ENCODE assay signal across 8 mouse cellular contexts in the genomic region with DNA sequence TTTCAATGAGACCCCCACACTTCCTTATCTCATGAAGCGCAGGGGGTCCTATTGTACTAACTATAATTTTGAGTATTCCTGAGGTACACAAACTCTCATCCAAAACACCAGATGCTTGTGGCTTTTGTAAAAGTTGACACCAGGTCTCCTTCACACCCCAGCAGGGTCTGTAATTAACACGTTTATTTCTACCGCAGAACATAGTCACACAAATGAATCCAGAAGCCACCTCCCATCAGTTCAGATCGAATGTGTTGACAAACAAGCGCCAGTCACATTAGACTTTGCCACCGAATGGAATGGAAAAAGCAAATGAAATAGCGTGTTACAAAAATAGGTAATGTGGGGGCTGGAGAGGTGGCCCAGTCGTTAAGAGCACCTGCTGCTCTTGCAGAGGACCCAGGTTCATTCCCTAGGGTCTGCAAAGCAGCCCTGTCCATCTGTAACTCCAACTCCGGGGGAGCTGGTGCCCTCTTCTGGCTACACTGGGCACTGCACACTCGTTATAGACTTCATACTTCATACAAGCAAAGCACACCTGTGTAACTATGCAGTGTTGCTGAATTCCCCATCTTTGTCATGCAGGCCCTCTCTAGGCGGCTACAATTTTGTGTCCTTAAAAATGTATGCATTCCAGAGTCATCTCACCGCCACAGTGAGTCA. TPM values are rescaled to one million over a fixed set of nuclear protein-coding genes. Genes with fewer than 3 reads are reported as not detected.
DNase-seq lines count a peak whose midpoint lies in the region; TF ChIP-seq lines count a peak whose summit lies in the region.
"Had no signal": no experiment of that assay in that cellular context is flagged by ENCODE, and none has a peak within 500 bp of the region (broad histone marks: within the 10 kb centered on the region; RNA-seq: fewer than 3 reads in every experiment).

No protein-coding gene starts in this region.

- peak; percentile 52 for TF ChIP-seq RAD21 in CH12.LX (IDR thresholded peaks at IDR 0.05; ENCODE audit: low read depth, low read length)

- DNase-seq in kidney, adult 9 months: peak; percentile 44
- no peak for DNase-seq in kidney, postnatal 14 days
- peak; percentile 35 for DNase-seq in 3T3-L1 (ENCODE audit: low read depth, low spot score)
- peak; percentile 27 for DNase-seq in CH12.LX (ENCODE audit: extremely low read depth)
- peak; percentile 16 to 57 for DNase-seq in kidney, postnatal 36 days
- no peak for DNase-seq in adrenal gland, postnatal 4 days (ENCODE audit: low spot score in 2 of 2)
- DNase-seq in T-cell, adult 2 months (ENCODE audit: low spot score): no peak

- peak; percentile 22 to 65; a peak in 3 of 4 replicates for TF ChIP-seq CTCF in CH12.LX (conservative IDR thresholded peaks at IDR 0.05 in 1 of 2, IDR thresholded peaks at IDR 0.05 in 1 of 2; ENCODE audit: low read depth in 2 of 2, low read length in 2 of 2)

- TF ChIP-seq POLR2A in CH12.LX (IDR thresholded peaks at IDR 0.05; ENCODE audit: low read depth, low read length): no peak

- TF ChIP-seq EP300 in CH12.LX (IDR thresholded peaks at IDR 0.05; ENCODE audit: low read length): no peak

- no peaks in the 10 kb centered on the region for H3K9me3 ChIP-seq in CH12.LX (replicated peaks; ENCODE audit: low read length)

- dilution Hi-C loops in CH12.LX (cut with MboI; ENCODE audit: extremely low pct_ligation_motif_present, extremely low pct_unique_long_range_greater_than_20kb, low sequenced_read_pairs): no loop called here

- H3K27me3 ChIP-seq in CH12.LX (replicated peaks): no peaks in the 10 kb centered on the region

- H3K4me3 ChIP-seq in CH12.LX (replicated peaks in 1 of 3; ENCODE audit: low read depth in 2 of 3, low read length in 2 of 3, poor library complexity in 1 of 3): no peak overlapping the region
- H3K4me3 ChIP-seq: myocyte had no signal

- in situ Hi-C loops in CH12.LX (cut with MboI; ENCODE audit: low pct_ligation_motif_present, low pct_unique_long_range_greater_than_20kb, low sequenced_read_pairs): no loop called here

- H3K4me1 ChIP-seq in CH12.LX (ENCODE audit: control insufficient read depth in 1 of 2, insufficient read depth in 2 of 2): no peaks in the 10 kb centered on the region

- H3K9ac ChIP-seq in CH12.LX (ENCODE audit: insufficient read depth, low read depth): no peak overlapping the region

- no peaks in the 10 kb centered on the region for H3K79me2 ChIP-seq in CH12.LX (replicated peaks; ENCODE audit: control insufficient read depth, extremely low read depth, insufficient read depth, poor library complexity, severe bottlenecking)

- no peak overlapping the region for H3K27ac ChIP-seq in CH12.LX (ENCODE audit: insufficient read depth, low read depth)

- H3K36me3 ChIP-seq in CH12.LX (replicated peaks in 1 of 2; ENCODE audit: control insufficient read depth in 1 of 2, insufficient read depth in 1 of 2, low read length in 1 of 2): no peaks in the 10 kb centered on the region

- no peak overlapping the region for H3K4me2 ChIP-seq in CH12.LX (ENCODE audit: insufficient read depth, low read depth, poor library complexity, severe bottlenecking)

TF ChIP-seq in CH12.LX, 34 proteins besides CTCF, POLR2A, EP300 and RAD21:
- TF ChIP-seq ZC3H11A (IDR thresholded peaks at IDR 0.05; ENCODE audit: low read depth, low read length) (no peak), ZMIZ1 (IDR thresholded peaks at IDR 0.05; ENCODE audit: low read depth, low read length) (no peak), KAT2A (IDR thresholded peaks at IDR 0.05; ENCODE audit: insufficient replicate concordance, low read length) (no peak), MYC (IDR thresholded peaks at IDR 0.05; ENCODE audit: low read depth, low read length) (no peak), RCOR1 (conservative IDR thresholded peaks at IDR 0.05; ENCODE audit: low read depth, low read length) (no peak), JUND (conservative IDR thresholded peaks at IDR 0.05; ENCODE audit: low read depth, low read length) (no peak), SMC3 (IDR thresholded peaks at IDR 0.05; ENCODE audit: low read depth, low read length) (peak; percentile 71)

RNA-seq across cellular contexts. Expression of gene Eps8, which starts 3.9 kb away (rescaled TPM):
- total RNA-seq in CH12.LX (2012; rRNA removed) (2.2 TPM in 2 replicates), CH12.LX (2014; rRNA removed) (2.2 and 2.4 TPM in 2 replicates)
- polyA plus RNA-seq in CH12.LX (2012; ENCODE audit: insufficient read length, low read depth): 6.5 and 7.4 TPM in 2 replicates
- 10 to 100 TPM; 32.4 to 44.6 TPM for total RNA-seq in adrenal gland, postnatal 4 days (2021)

Comparison
In these comparisons a context has a peak if more than half of its experiments do, and no peak if none do; other contexts are left out.
1. DNase-seq: peak in kidney, adult 9 months (single experiment), 3T3-L1 (single experiment), CH12.LX (single experiment) and kidney, postnatal 36 days (2 of 2); none in kidney, postnatal 14 days (single experiment), adrenal gland, postnatal 4 days (0 of 2) and T-cell, adult 2 months (single experiment).
2. RNA of gene Eps8, which starts 3.9 kb away (total RNA-seq): 32.4 to 44.6 TPM in adrenal gland, postnatal 4 days; 2.2 to 2.4 TPM in CH12.LX; every median in the first group is over 4 times any median in the second.